Mouse (Mus musculus): ENCODE data around the gene Padi1. TPM values are rescaled to one million over a fixed set of nuclear protein-coding genes. Genes with fewer than 3 reads are reported as not detected.

The Padi1 gene
- polyA plus RNA-seq, 1 experiment, result not detected

GRCm38 (mm10) chr4:140842909-140843308 lies 2.7 kb downstream of the Padi1 start:
- TF ChIP-seq CTCF (IDR thresholded peaks at IDR 0.05; ENCODE audit: control insufficient read depth, insufficient read depth, low read length) (no peak), POLR2A (IDR thresholded peaks at IDR 0.05; ENCODE audit: borderline replicate concordance, control insufficient read depth, low read depth, low read length) (no peak)
- Histone ChIP-seq H3K4me3 (replicated peaks; ENCODE audit: control insufficient read depth, low read depth, low read length) (no peak overlapping the region), H3K27ac (ENCODE audit: control insufficient read depth, insufficient read depth, low read depth, low read length, poor library complexity) (no peak overlapping the region), H3K4me1 (ENCODE audit: control insufficient read depth, insufficient read depth, low read length) (no peaks in the 10 kb centered on the region)
- 67% methylated on average over 1 of the region's 1 CpGs for whole genome bisulfite sequencing

DNA sequence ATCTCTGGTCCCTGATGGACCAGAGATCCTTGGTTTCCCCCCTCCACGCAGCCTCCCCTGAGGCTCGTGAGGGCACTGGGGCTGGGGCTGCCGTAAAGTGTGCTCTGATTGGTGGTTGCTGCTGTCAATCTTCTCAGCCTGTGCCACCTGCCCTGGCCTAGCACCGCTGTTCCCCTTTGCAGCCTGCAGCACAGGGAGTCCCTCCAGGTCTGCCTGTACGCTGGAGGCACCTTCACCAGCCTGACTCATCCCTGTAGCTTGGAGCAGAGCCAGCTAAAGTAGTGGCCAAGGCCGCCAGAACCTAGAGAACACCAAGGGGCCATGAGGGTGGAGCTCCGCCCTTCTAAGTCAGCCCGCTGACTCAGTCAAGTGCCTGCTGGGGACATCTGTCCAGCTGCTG lies 7.7 kb downstream of the Padi1 start:
- 39% methylated on average over 8 of the region's 8 CpGs for WGBS
- Histone ChIP-seq H3K4me1 (ENCODE audit: control insufficient read depth, insufficient read depth, low read length) (no peaks in the 10 kb centered on the region), H3K27ac (ENCODE audit: control insufficient read depth, insufficient read depth, low read depth, low read length, poor library complexity) (no peak overlapping the region), H3K4me3 (replicated peaks; ENCODE audit: control insufficient read depth, low read depth, low read length) (no peak overlapping the region)
- no peak for TF ChIP-seq CTCF (IDR thresholded peaks at IDR 0.05; ENCODE audit: control insufficient read depth, insufficient read depth, low read length)
- TF ChIP-seq POLR2A (IDR thresholded peaks at IDR 0.05; ENCODE audit: borderline replicate concordance, control insufficient read depth, low read depth, low read length), result no peak

DNA sequence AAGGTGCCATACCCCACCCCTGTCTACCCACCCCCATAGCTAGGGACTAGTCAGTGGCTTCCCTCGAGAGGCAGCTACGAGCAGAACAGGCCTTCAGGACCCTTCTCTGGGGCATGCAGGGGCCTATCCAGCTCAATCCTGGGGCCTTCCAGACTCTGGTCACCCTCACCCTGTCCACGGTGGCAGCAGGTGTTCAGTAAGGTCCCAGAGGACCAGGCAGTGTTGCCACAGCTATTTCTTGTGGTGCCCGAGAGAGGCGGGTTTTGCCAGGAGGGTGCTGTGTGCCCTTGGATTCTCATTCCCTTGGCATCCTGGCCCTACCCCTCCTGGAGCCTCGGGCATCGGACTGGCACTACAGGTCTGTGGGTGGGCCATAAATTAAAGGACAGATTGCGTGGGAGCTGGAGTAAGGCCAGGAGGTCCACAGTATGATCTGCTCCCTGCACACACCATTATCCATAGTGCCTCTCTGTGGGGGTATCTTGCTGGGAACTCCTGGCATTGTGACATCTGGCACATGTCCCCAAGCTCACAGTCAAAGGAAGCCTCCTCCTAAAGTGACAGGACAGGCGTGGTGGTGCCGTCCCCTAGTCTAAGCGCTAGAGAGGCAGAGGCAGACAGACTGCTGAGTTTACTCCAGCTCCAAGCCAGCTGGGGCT lies 9.2 kb downstream of the Padi1 start:
- Histone ChIP-seq H3K4me3 (replicated peaks; ENCODE audit: control insufficient read depth, low read depth, low read length) (no peak overlapping the region), H3K4me1 (ENCODE audit: control insufficient read depth, insufficient read depth, low read length) (no peaks in the 10 kb centered on the region), H3K27ac (ENCODE audit: control insufficient read depth, insufficient read depth, low read depth, low read length, poor library complexity) (no peak overlapping the region)
- TF ChIP-seq POLR2A (IDR thresholded peaks at IDR 0.05; ENCODE audit: borderline replicate concordance, control insufficient read depth, low read depth, low read length) (no peak), CTCF (IDR thresholded peaks at IDR 0.05; ENCODE audit: control insufficient read depth, insufficient read depth, low read length) (no peak)
- 82% methylated on average over 11 of the region's 11 CpGs for WGBS

DNA sequence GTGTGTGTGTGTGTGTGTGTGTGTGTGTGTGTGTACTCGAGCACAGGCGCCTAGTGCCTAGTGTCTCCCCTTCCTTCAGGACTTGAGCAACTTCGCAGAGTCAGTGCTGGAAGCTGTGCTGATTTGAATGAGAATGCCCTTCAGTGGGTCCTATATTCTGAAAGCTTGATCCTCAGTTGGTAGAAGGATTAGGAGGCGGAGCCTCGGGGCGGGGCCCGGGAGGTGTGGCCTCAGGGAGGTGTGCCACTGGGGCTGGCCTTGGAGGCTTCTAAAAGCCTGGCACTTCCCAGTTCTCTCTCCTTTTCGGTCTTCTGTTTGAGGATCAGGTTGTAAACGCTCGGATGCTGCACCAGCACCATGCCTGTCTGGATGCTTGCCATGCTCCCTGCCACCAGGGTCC lies 9.9 kb downstream of the Padi1 start:
- H3K4me3 ChIP-seq (replicated peaks; ENCODE audit: control insufficient read depth, low read depth, low read length), result no peak overlapping the region
- H3K4me1 ChIP-seq (ENCODE audit: control insufficient read depth, insufficient read depth, low read length), result no peaks in the 10 kb centered on the region
- 28% methylated on average over 10 of the region's 10 CpGs for WGBS
- TF ChIP-seq POLR2A (IDR thresholded peaks at IDR 0.05; ENCODE audit: borderline replicate concordance, control insufficient read depth, low read depth, low read length) (no peak), CTCF (IDR thresholded peaks at IDR 0.05; ENCODE audit: control insufficient read depth, insufficient read depth, low read length) (no peak)
- no peak overlapping the region for H3K27ac ChIP-seq (ENCODE audit: control insufficient read depth, insufficient read depth, low read depth, low read length, poor library complexity)

GRCm38 (mm10) chr4:140834327-140834934 lies 11.1 kb downstream of the Padi1 start:
- 88% methylated on average over 6 of the region's 6 CpGs for WGBS
- Histone ChIP-seq H3K4me3 (replicated peaks; ENCODE audit: control insufficient read depth, low read depth, low read length) (no peak overlapping the region), H3K4me1 (ENCODE audit: control insufficient read depth, insufficient read depth, low read length) (no peaks in the 10 kb centered on the region), H3K27ac (ENCODE audit: control insufficient read depth, insufficient read depth, low read depth, low read length, poor library complexity) (no peak overlapping the region)
- no peak for TF ChIP-seq POLR2A (IDR thresholded peaks at IDR 0.05; ENCODE audit: borderline replicate concordance, control insufficient read depth, low read depth, low read length)
- TF ChIP-seq CTCF (IDR thresholded peaks at IDR 0.05; ENCODE audit: control insufficient read depth, insufficient read depth, low read length), result no peak

GRCm38 (mm10) chr4:140832821-140833220 lies 12.8 kb downstream of the Padi1 start:
- Histone ChIP-seq H3K4me1 (ENCODE audit: control insufficient read depth, insufficient read depth, low read length) (no peaks in the 10 kb centered on the region), H3K4me3 (replicated peaks; ENCODE audit: control insufficient read depth, low read depth, low read length) (no peak overlapping the region), H3K27ac (ENCODE audit: control insufficient read depth, insufficient read depth, low read depth, low read length, poor library complexity) (no peak overlapping the region)
- no peak for TF ChIP-seq CTCF (IDR thresholded peaks at IDR 0.05; ENCODE audit: control insufficient read depth, insufficient read depth, low read length)
- TF ChIP-seq POLR2A (IDR thresholded peaks at IDR 0.05; ENCODE audit: borderline replicate concordance, control insufficient read depth, low read depth, low read length), result no peak
- 63% methylated on average over 8 of the region's 8 CpGs for WGBS

DNA sequence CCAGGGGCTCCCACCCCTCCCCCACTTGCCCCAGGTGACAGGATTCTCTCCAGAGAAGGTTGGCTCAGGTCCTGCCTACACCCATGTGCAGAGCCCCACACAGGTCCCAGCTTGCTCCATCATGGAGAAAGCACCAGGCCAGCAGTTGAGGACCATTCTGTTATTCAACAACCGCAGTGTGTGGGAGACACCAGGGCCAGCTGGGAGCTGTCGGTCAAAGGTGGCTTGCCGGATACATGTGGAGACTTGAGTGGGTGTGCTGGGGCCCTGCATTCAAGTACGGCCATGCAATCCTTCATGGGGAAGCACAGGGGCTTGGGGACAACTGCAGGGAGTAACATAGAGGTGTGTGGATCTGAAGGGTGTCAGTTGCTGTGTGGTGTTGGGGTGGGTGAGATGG lies 13.8 kb downstream of the Padi1 start:
- WGBS, result 94% methylated on average over 4 of the region's 4 CpGs
- TF ChIP-seq CTCF (IDR thresholded peaks at IDR 0.05; ENCODE audit: control insufficient read depth, insufficient read depth, low read length) (no peak), POLR2A (IDR thresholded peaks at IDR 0.05; ENCODE audit: borderline replicate concordance, control insufficient read depth, low read depth, low read length) (no peak)
- Histone ChIP-seq H3K27ac (ENCODE audit: control insufficient read depth, insufficient read depth, low read depth, low read length, poor library complexity) (no peak overlapping the region), H3K4me1 (ENCODE audit: control insufficient read depth, insufficient read depth, low read length) (no peaks in the 10 kb centered on the region), H3K4me3 (replicated peaks; ENCODE audit: control insufficient read depth, low read depth, low read length) (no peak overlapping the region)

DNA sequence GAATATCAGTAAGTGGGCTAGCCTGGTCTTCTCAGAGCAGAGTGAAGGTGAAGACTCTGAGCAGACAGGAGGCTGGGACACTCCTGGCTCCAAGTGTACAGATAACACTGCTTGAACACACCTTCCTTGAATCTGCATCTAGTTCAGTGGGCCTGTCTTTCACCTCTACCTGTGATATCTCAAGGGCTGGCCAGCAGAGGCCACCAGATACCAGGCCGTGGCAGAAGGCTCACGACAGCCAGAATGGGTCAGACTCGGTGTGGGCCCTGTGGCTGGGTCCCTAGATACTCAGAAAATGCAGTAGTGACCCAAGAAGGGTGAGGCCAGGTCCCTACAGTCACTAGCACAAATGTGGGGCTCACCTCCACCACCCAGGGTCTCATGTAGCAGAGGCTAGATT lies 18.3 kb downstream of the Padi1 start:
- no peak overlapping the region for H3K4me3 ChIP-seq (replicated peaks; ENCODE audit: control insufficient read depth, low read depth, low read length)
- TF ChIP-seq POLR2A (IDR thresholded peaks at IDR 0.05; ENCODE audit: borderline replicate concordance, control insufficient read depth, low read depth, low read length) (no peak), CTCF (IDR thresholded peaks at IDR 0.05; ENCODE audit: control insufficient read depth, insufficient read depth, low read length) (peak; percentile 51)
- peaks cover 3% of the 10 kb centered on the region; the same call in 1 of the 2 replicates for H3K4me1 ChIP-seq (ENCODE audit: control insufficient read depth, insufficient read depth, low read length)
- H3K27ac ChIP-seq (ENCODE audit: control insufficient read depth, insufficient read depth, low read depth, low read length, poor library complexity), result no peak overlapping the region
- WGBS, result 42% methylated on average over 3 of the region's 3 CpGs

All from bone marrow, adult 2 months (tissue).